In genomic region chr8:111824334-111824733, GRCm38 (mm10) we compare ENCODE assay signal across 18 mouse cellular contexts. TPM values are rescaled to one million over a fixed set of nuclear protein-coding genes. Genes with fewer than 3 reads are reported as not detected.
DNase-seq lines count a peak whose midpoint lies in the region; ATAC-seq and TF ChIP-seq lines count a peak whose summit lies in the region.
"Had no signal": no experiment of that assay in that cellular context is flagged by ENCODE, and none has a peak within 500 bp of the region (broad histone marks: within the 10 kb centered on the region; RNA-seq: fewer than 3 reads in every experiment).

No protein-coding gene starts in this region.

- peak; percentile 65 for TF ChIP-seq CTCF in layer of hippocampus, adult 2 months (conservative IDR thresholded peaks at IDR 0.05)
- TF ChIP-seq CTCF in Patski (IDR thresholded peaks at IDR 0.05): peak; percentile 67

- peak; percentile 29 for DNase-seq in CD4-positive, CD25-positive, alpha-beta regulatory T cell, adult 2 months (ENCODE audit: low read depth, low spot score)
- DNase-seq in layer of hippocampus, adult 2 months (ENCODE audit: low spot score in 2 of 2): no peak
- no peak for DNase-seq in layer of hippocampus, postnatal 10 days (ENCODE audit: low spot score in 2 of 2)
- DNase-seq in 3T3-L1 (ENCODE audit: low read depth, low spot score): peak; percentile 35
- no peak for DNase-seq in Patski (ENCODE audit: low read depth, low spot score)
- no peak for DNase-seq in B cell, adult 2 months
- DNase-seq in heart, adult 11 months: no peak
- DNase-seq: cerebellum, adult 11 months; cerebellum, postnatal 36 days; gastrocnemius, postnatal 25 days; kidney, adult 8-10 months; lung, postnatal 10 days; spleen, adult 18-20 months had no signal

- POLR2A ChIA-PET in Patski (lab: Charles Lee): no interaction called here

- CTCF ChIA-PET in Patski (lab: Charles Lee): interaction anchor here (1.0 to 3.0 kb wide), 8 partner anchors 11 to 138 kb away, joined by 3 to 8 read pairs (median 4); no protein-coding TSS in a partner anchor

- no peaks in the 10 kb centered on the region for H3K27me3 ChIP-seq in Patski
- H3K27me3 ChIP-seq: heart, embryonic 12.5 days; hindbrain, embryonic 13.5 days; limb, embryonic 12.5 days had no signal

- no peak overlapping the region for H3K4me3 ChIP-seq in layer of hippocampus, adult 2 months
- H3K4me3 ChIP-seq: heart, embryonic 12.5 days; hindbrain, embryonic 13.5 days; limb, embryonic 12.5 days; myocyte had no signal

- in situ Hi-C loops in Patski (cut with MboI; ENCODE audit: low pct_unique_long_range_greater_than_20kb): no loop called here

- ATAC-seq in CD4-positive, CD25-positive, alpha-beta regulatory T cell, adult 4 months: no peak
- no peak for ATAC-seq in Patski

- no peak overlapping the region for H3K27ac ChIP-seq in layer of hippocampus, adult 2 months
- H3K27ac ChIP-seq: hindbrain, embryonic 13.5 days; limb, embryonic 12.5 days had no signal

RNA-seq across cellular contexts. Expression of gene Cfdp1, which starts 29.8 kb away (rescaled TPM):
- polyA plus RNA-seq in CD4-positive, CD25-positive, alpha-beta regulatory T cell, adult 4 months (2017; shearing (Covaris generic)): 100 to 1,000 TPM; 120 to 140 TPM
- total RNA-seq in layer of hippocampus, adult 2 months (2021): 10 to 100 TPM; 76.3 to 81.2 TPM
- 100 to 1,000 TPM; 100 to 101 TPM for total RNA-seq in layer of hippocampus, postnatal 10 days (2021)
- 179 TPM for polyA plus RNA-seq in Patski (2021)

RNA-seq across cellular contexts. Expression of gene Tmem170, which starts 52.2 kb away (rescaled TPM):
- 1 to 10 TPM; 7.5 to 9.2 TPM for polyA plus RNA-seq in CD4-positive, CD25-positive, alpha-beta regulatory T cell, adult 4 months (2017; shearing (Covaris generic))
- total RNA-seq in layer of hippocampus, adult 2 months (2021): 1 to 10 TPM; 3.9 to 4.5 TPM
- 1 to 10 TPM; 3.4 to 4.1 TPM for total RNA-seq in layer of hippocampus, postnatal 10 days (2021)
- polyA plus RNA-seq in Patski (2021): 7.2 TPM

Comparison
In these comparisons a context has a peak if more than half of its experiments do, and no peak if none do; other contexts are left out.
1. DNase-seq: peak in CD4-positive, CD25-positive, alpha-beta regulatory T cell, adult 2 months (single experiment) and 3T3-L1 (single experiment); none in layer of hippocampus, adult 2 months (0 of 2), layer of hippocampus, postnatal 10 days (0 of 2), Patski (single experiment), B cell, adult 2 months (0 of 2) and heart, adult 11 months (single experiment).